Mouse (Mus musculus) heart, embryonic 12.5 days (tissue): Measurements from ENCODE around the gene Gm43064. TPM values are rescaled to one million over a fixed set of nuclear protein-coding genes. Genes with fewer than 3 reads are reported as not detected.
"Not testable (repeated sequence)": the region's sequence is repeated elsewhere in the genome, so short reads cannot be mapped to it uniquely, and the experiment has no call there.

ENCODE experiments used
- ATAC-seq: fragments of 200-750 bp; cut with Nextera tagmentation; 2 replicates; pipeline ENCODE4 v1.8.0; 2017; ENCODE audit warnings: moderate TSS enrichment, moderate library complexity; ENCODE audit not compliant: insufficient number of reproducible peaks, low FRiP score
- H3K27ac ChIP-seq: fragments of 300-500 bp; sonication (generic); 2 replicates; pipeline ENCODE4 v1.5.1; 2016; ENCODE audit warnings: mild to moderate bottlenecking, moderate library complexity; ENCODE audit not compliant: poor library complexity, severe bottlenecking
- H3K27me3 ChIP-seq: fragments of 300-500 bp; sonication (generic); replicated peaks from 2 replicates; pipeline ENCODE4 v1.6.1; 2016; ENCODE audit warnings: mild to moderate bottlenecking, moderate library complexity
- H3K36me3 ChIP-seq: fragments of 300-500 bp; sonication (generic); 2 replicates; pipeline ENCODE4 v1.6.1; 2016; ENCODE audit warnings: mild to moderate bottlenecking, moderate library complexity
- H3K4me1 ChIP-seq: fragments of 300-500 bp; sonication (generic); replicated peaks from 2 replicates; pipeline ENCODE4 v1.6.1; 2016; ENCODE audit warnings: mild to moderate bottlenecking
- H3K4me2 ChIP-seq: fragments of 300-500 bp; sonication (generic); 2 replicates; pipeline ENCODE4 v1.6.1; 2016; ENCODE audit warnings: mild to moderate bottlenecking, moderate library complexity
- H3K4me3 ChIP-seq: fragments of 300-500 bp; sonication (generic); 2 replicates; pipeline ENCODE4 v1.5.1; 2016; ENCODE audit warnings: mild to moderate bottlenecking
- H3K9ac ChIP-seq: fragments of 300-500 bp; sonication (generic); 2 replicates; pipeline ENCODE4 v1.6.1; 2016; ENCODE audit warnings: mild to moderate bottlenecking, moderate library complexity
- H3K9me3 ChIP-seq: fragments of 300-500 bp; sonication (generic); replicated peaks from 2 replicates; pipeline ENCODE4 v1.6.1; 2016; ENCODE audit warnings: mild to moderate bottlenecking, moderate library complexity
- WGBS: fragments of 180-500 bp; shearing (Covaris S2); methylation state at CpG from one replicate; pipeline ENCODE4 v1.1.7; 2016; 5-methylcytosine and 5-hydroxymethylcytosine counted together
- polyA plus RNA-seq: library from polyadenylated mRNA; unstranded; fragments of >200 nt; fragmentation: Nextera tagmentation; extraction: Ambion mirVana; gene quantifications from 2 replicates; pipeline ENCODE4 v1.2.1, GENCODE M21; 2016

Gene Gm43064
- polyA plus RNA-seq, 1 experiment from 2014 or later, result 0.27 TPM

GRCm38 (mm10) chr3:103782844-103783609 is 26.3 kb upstream of the Gm43064 start:
- Histone ChIP-seq H3K27ac (no peak overlapping the region), H3K4me1 (peaks cover 42% of the 10 kb centered on the region), H3K27me3 (no peaks in the 10 kb centered on the region), H3K4me2 (no peak overlapping the region), H3K4me3 (no peak overlapping the region), H3K9ac (no peak overlapping the region), H3K36me3 (peaks cover 3% of the 10 kb centered on the region), H3K9me3 (no peaks in the 10 kb centered on the region)
- no peak for ATAC-seq
- 86% methylated on average over 4 of the region's 4 CpGs for WGBS

GRCm38 (mm10) chr3:103787225-103787624 is 22.1 kb upstream of the Gm43064 start:
- no peak for ATAC-seq
- H3K4me3 ChIP-seq, result no peak overlapping the region
- no peak overlapping the region for H3K27ac ChIP-seq
- WGBS, result 74% methylated on average over 7 of the region's 7 CpGs
- H3K9ac ChIP-seq, result no peak overlapping the region
- H3K9me3 ChIP-seq, result no peaks in the 10 kb centered on the region
- H3K4me2 ChIP-seq, result no peak overlapping the region
- peaks cover 31% of the 10 kb centered on the region for H3K4me1 ChIP-seq
- H3K36me3 ChIP-seq, result no peaks in the 10 kb centered on the region
- no peaks in the 10 kb centered on the region for H3K27me3 ChIP-seq

- 0 out of 2 replicates have a peak overlapping the region, but pooled peaks have one; percentile 42 for H3K9ac ChIP-seq
- H3K27me3 ChIP-seq, result 0 out of 2 replicates have a peak, but pooled peaks cover 4% of the 10 kb centered on the region
- peaks cover 18% of the 10 kb centered on the region for H3K4me1 ChIP-seq
- WGBS, result 79% methylated on average over 7 of the region's 7 CpGs
- H3K9me3 ChIP-seq, result no peaks in the 10 kb centered on the region
- H3K27ac ChIP-seq, result no peak overlapping the region
- peak overlapping the region; percentile 31 for H3K4me3 ChIP-seq
- no peaks in the 10 kb centered on the region for H3K36me3 ChIP-seq
- peak overlapping the region; percentile 56 for H3K4me2 ChIP-seq
- no peak for ATAC-seq
These were observed 20.3 kb upstream of the Gm43064 start for GRCm38 (mm10) chr3:103789096-103789495.

- H3K9ac ChIP-seq, result peak overlapping the region; percentile 88
- peak overlapping the region; percentile 83 for H3K4me2 ChIP-seq
- H3K27ac ChIP-seq, result peak overlapping the region; percentile 90
- peaks cover 16% of the 10 kb centered on the region for H3K4me1 ChIP-seq
- peak overlapping the region; percentile 70 for H3K4me3 ChIP-seq
- H3K27me3 ChIP-seq, result 0 out of 2 replicates have a peak, but pooled peaks cover 4% of the 10 kb centered on the region
- ATAC-seq, result peak; percentile 17; the same call in 1 of the 2 replicates
- WGBS, result 2% methylated on average over 14 of the region's 14 CpGs
- no peaks in the 10 kb centered on the region for H3K9me3 ChIP-seq
- no peaks in the 10 kb centered on the region for H3K36me3 ChIP-seq
These were observed 19.5 kb upstream of the Gm43064 start for GRCm38 (mm10) chr3:103789891-103790345.

- WGBS, result under 1% methylated on average over 52 of the region's 61 CpGs
- H3K27me3 ChIP-seq, result 0 out of 2 replicates have a peak, but pooled peaks cover 4% of the 10 kb centered on the region
These were observed 18.8 kb upstream of the Gm43064 start for GRCm38 (mm10) chr3:103790346-103791145.

GRCm38 (mm10) chr3:103791230-103792110 is 17.9 kb upstream of the Gm43064 start, which contains the start of gene Hipk1:
Hipk1 (minus strand) TSS chr3:103791563.
- peak within 1 kb of the TSS; percentile 90 for H3K27ac ChIP-seq
- H3K27me3 ChIP-seq, result 0 out of 2 replicates have a peak, but pooled peaks cover 4% of the 10 kb centered on the region
- peak; percentile 97 for ATAC-seq
- peak within 1 kb of the TSS; percentile 88 for H3K9ac ChIP-seq
- H3K4me2 ChIP-seq, result peak within 1 kb of the TSS; percentile 83
- no peaks in the 10 kb centered on the region for H3K9me3 ChIP-seq
- H3K4me1 ChIP-seq, result peaks cover 14% of the 10 kb centered on the region
- H3K4me3 ChIP-seq, result peak within 1 kb of the TSS; percentile 70
- WGBS, result 10% methylated on average over 49 of the region's 49 CpGs
- no peaks in the 10 kb centered on the region for H3K36me3 ChIP-seq

More at GRCm38 (mm10) chr3:103790346-103791145, 18.8 kb upstream of the Gm43064 start:
- ATAC-seq, result peak; percentile 68
- peak overlapping the region; percentile 90 for H3K27ac ChIP-seq
- peak overlapping the region; percentile 70 for H3K4me3 ChIP-seq
- no peaks in the 10 kb centered on the region for H3K36me3 ChIP-seq
- H3K9me3 ChIP-seq, result no peaks in the 10 kb centered on the region
- H3K4me2 ChIP-seq, result peak overlapping the region; percentile 83
- H3K9ac ChIP-seq, result peak overlapping the region; percentile 88
- H3K4me1 ChIP-seq, result peaks cover 16% of the 10 kb centered on the region

- peak overlapping the region; percentile 83; the same call in 1 of the 2 replicates for H3K4me2 ChIP-seq
- whole genome bisulfite sequencing, result 68% methylated on average over 5 of the region's 5 CpGs
- peak overlapping the region; percentile 90; the same call in 1 of the 2 replicates for H3K27ac ChIP-seq
- ATAC-seq, H3K9me3 ChIP-seq, H3K9ac ChIP-seq, H3K27me3 ChIP-seq, H3K36me3 ChIP-seq: not testable (repeated sequence)
- peaks cover 14% of the 10 kb centered on the region for H3K4me1 ChIP-seq
- H3K4me3 ChIP-seq, result peak overlapping the region; percentile 70
These were observed 17.3 kb upstream of the Gm43064 start for GRCm38 (mm10) chr3:103792111-103792406.

- ATAC-seq, result no peak
- no peak overlapping the region for H3K27ac ChIP-seq
- no peak overlapping the region for H3K4me3 ChIP-seq
- H3K9ac ChIP-seq, result no peak overlapping the region
- no peaks in the 10 kb centered on the region for H3K9me3 ChIP-seq
- H3K4me1 ChIP-seq, result peaks cover 11% of the 10 kb centered on the region
- WGBS, result 69% methylated on average over 1 of the region's 1 CpGs
- H3K36me3 ChIP-seq, result no peaks in the 10 kb centered on the region
- no peak overlapping the region for H3K4me2 ChIP-seq
- H3K27me3 ChIP-seq, result 0 out of 2 replicates have a peak, but pooled peaks cover 4% of the 10 kb centered on the region
These were observed 16.8 kb upstream of the Gm43064 start for GRCm38 (mm10) chr3:103792566-103792965.

- ATAC-seq, result no peak
These were observed 13.0 kb upstream of the Gm43064 start for GRCm38 (mm10) chr3:103796389-103796788.

GRCm38 (mm10) chr3:103799507-103799906 is 9.9 kb upstream of the Gm43064 start:
- H3K4me2 ChIP-seq, result no peak overlapping the region
- peak; percentile 91 for ATAC-seq
- H3K4me3 ChIP-seq, result no peak overlapping the region
- WGBS, result 28% methylated on average over 2 of the region's 2 CpGs
- H3K9me3 ChIP-seq, result no peaks in the 10 kb centered on the region
- H3K27ac ChIP-seq, result no peak overlapping the region
- H3K4me1 ChIP-seq, result peaks cover 13% of the 10 kb centered on the region
- no peaks in the 10 kb centered on the region for H3K27me3 ChIP-seq
- no peak overlapping the region for H3K9ac ChIP-seq
- H3K36me3 ChIP-seq, result peaks cover 19% of the 10 kb centered on the region

More at GRCm38 (mm10) chr3:103796389-103796788, 13.0 kb upstream of the Gm43064 start:
- H3K9me3 ChIP-seq, result no peaks in the 10 kb centered on the region
- H3K4me2 ChIP-seq, result no peak overlapping the region
- no peaks in the 10 kb centered on the region; the same call in 1 of the 2 replicates for H3K36me3 ChIP-seq
- no peak overlapping the region for H3K4me3 ChIP-seq
- 64% methylated on average over 2 of the region's 2 CpGs for WGBS
- no peak overlapping the region for H3K9ac ChIP-seq
- H3K27ac ChIP-seq, result no peak overlapping the region
- peaks cover 1% of the 10 kb centered on the region; the same call in 1 of the 2 replicates for H3K4me1 ChIP-seq
- H3K27me3 ChIP-seq, result 0 out of 2 replicates have a peak, but pooled peaks cover 4% of the 10 kb centered on the region
